Mouse (Mus musculus) midbrain, embryonic 15.5 days (tissue): ENCODE results near the gene Bpifb1. TPM values are rescaled to one million over a fixed set of nuclear protein-coding genes. Genes with fewer than 3 reads are reported as not detected.
"Not testable (repeated sequence)": the region's sequence is repeated elsewhere in the genome, so short reads cannot be mapped to it uniquely, and the experiment has no call there.

Source experiments
- ATAC-seq: fragments of 200-750 bp; cut with Nextera tagmentation; replicated peaks from 2 replicates; pipeline ENCODE4 v1.8.0; 2017; ENCODE audit warnings: moderate TSS enrichment
- H3K27ac ChIP-seq: fragments of 300-500 bp; sonication (generic); 2 replicates; pipeline ENCODE4 v1.5.1; 2015; ENCODE audit warnings: mild to moderate bottlenecking, inconsistent platforms
- H3K27me3 ChIP-seq: fragments of 300-500 bp; sonication (generic); replicated peaks from 2 replicates; pipeline ENCODE4 v1.6.1; 2015; ENCODE audit warnings: inconsistent platforms
- H3K36me3 ChIP-seq: fragments of 300-500 bp; sonication (generic); replicated peaks from 2 replicates; pipeline ENCODE4 v1.6.1; 2015; ENCODE audit warnings: inconsistent platforms
- H3K4me1 ChIP-seq: fragments of 300-500 bp; sonication (generic); 2 replicates; pipeline ENCODE4 v1.6.1; 2015; ENCODE audit warnings: inconsistent platforms
- H3K4me2 ChIP-seq: fragments of 300-500 bp; sonication (generic); 2 replicates; pipeline ENCODE4 v1.6.1; 2015; ENCODE audit warnings: inconsistent platforms, mild to moderate bottlenecking, moderate library complexity
- H3K4me3 ChIP-seq: fragments of 300-500 bp; sonication (generic); 2 replicates; pipeline ENCODE4 v1.5.1; 2015; ENCODE audit warnings: mild to moderate bottlenecking, inconsistent platforms
- H3K9ac ChIP-seq: fragments of 300-500 bp; sonication (generic); 2 replicates; pipeline ENCODE4 v1.6.1; 2015; ENCODE audit warnings: mild to moderate bottlenecking, inconsistent platforms
- H3K9me3 ChIP-seq: fragments of 300-500 bp; sonication (generic); 2 replicates; pipeline ENCODE4 v1.6.1; 2016; ENCODE audit warnings: inconsistent platforms
- WGBS: fragments of 180-500 bp; shearing (Covaris S2); methylation state at CpG from one replicate; pipeline ENCODE4 v1.1.7; 2015; ENCODE audit warnings: mixed read lengths; 5-methylcytosine and 5-hydroxymethylcytosine counted together
- polyA plus RNA-seq: library from polyadenylated mRNA; unstranded; fragments of >200 nt; fragmentation: Nextera tagmentation; extraction: Ambion mirVana; gene quantifications from 2 replicates; pipeline ENCODE4 v1.2.1, GENCODE M21; 2015

Gene Bpifb1
- polyA plus RNA-seq, 1 experiment from 2014 or later: 0.50 TPM

GRCm38 (mm10) chr2:154264397-154264796 is 73.8 kb downstream of the Bpifb1 start:
- not testable (repeated sequence) for H3K9me3 ChIP-seq, H3K4me3 ChIP-seq, H3K27ac ChIP-seq, H3K4me1 ChIP-seq, H3K27me3 ChIP-seq, ATAC-seq, H3K9ac ChIP-seq, H3K4me2 ChIP-seq, H3K36me3 ChIP-seq
- 86% methylated on average over 2 of the region's 3 CpGs for WGBS

Other genes starting within 250 kb of the Bpifb1 start
- gene Bpifa6, start 215.9 kb upstream of the Bpifb1 start, polyA plus RNA-seq: not detected in 2 replicates
- not detected in 2 replicates for gene Bpifa2, start 182.6 kb upstream of the Bpifb1 start, polyA plus RNA-seq
- not detected in 2 replicates for gene Bpifa3, start 60.5 kb upstream of the Bpifb1 start, polyA plus RNA-seq
- not detected in 2 replicates for gene Bpifa1, start 47.9 kb upstream of the Bpifb1 start, polyA plus RNA-seq
- not detected in 2 replicates for gene Bpifa5, start 28.2 kb upstream of the Bpifb1 start, polyA plus RNA-seq
- gene Bpifb5, start 32.9 kb downstream of the Bpifb1 start, polyA plus RNA-seq: 0.13 and 0.41 TPM in 2 replicates
- gene Bpifb9a, start 67.0 kb downstream of the Bpifb1 start, polyA plus RNA-seq: not detected in 2 replicates
- gene Bpifb9b, start 116.4 kb downstream of the Bpifb1 start, polyA plus RNA-seq: not detected in 2 replicates
- 14.0 and 16.5 TPM in 2 replicates for gene Cdk5rap1, start 182.2 kb downstream of the Bpifb1 start, polyA plus RNA-seq
- gene Snta1, start 217.3 kb downstream of the Bpifb1 start, polyA plus RNA-seq: 10.2 and 13.2 TPM in 2 replicates
- 55.8 and 59.3 TPM in 2 replicates for gene Cbfa2t2, start 245.7 kb downstream of the Bpifb1 start, polyA plus RNA-seq